Mouse (Mus musculus): Measurements from ENCODE around the gene Atp6v1e2.

- no peak for TF ChIP-seq CTCF (IDR thresholded peaks at IDR 0.05; ENCODE audit: borderline replicate concordance, insufficient read depth, low read length)
- TF ChIP-seq POLR2A (IDR thresholded peaks at IDR 0.05; ENCODE audit: low read depth, low read length): no peak
Observed at GRCm38 (mm10) chr17:86942112-86942511, 5.6 kb downstream of the Atp6v1e2 start.

Data from embryonic fibroblast, embryonic 13.5 days (primary cell).